Mouse (Mus musculus): Measurements from ENCODE around the gene Cep295. TPM values are rescaled to one million over a fixed set of nuclear protein-coding genes. Genes with fewer than 3 reads are reported as not detected.

The Cep295 gene
- polyA plus RNA-seq, 1 experiment from 2014 or later = 14.3 TPM

GRCm38 (mm10) chr9:15278343-15278742, 79.2 kb downstream of the Cep295 start:
- H3K4me2 ChIP-seq = peak overlapping the region; percentile 82; the same call in 1 of the 2 replicates
- whole genome bisulfite sequencing = 92% methylated on average over 3 of the region's 3 CpGs
- H3K4me1 ChIP-seq (replicated peaks) = peaks cover 27% of the 10 kb centered on the region
- H3K9me3 ChIP-seq = no peaks in the 10 kb centered on the region
- no peak overlapping the region for H3K27ac ChIP-seq
- no peak overlapping the region for H3K4me3 ChIP-seq
- peak overlapping the region; percentile 97; the same call in 1 of the 2 replicates for H3K9ac ChIP-seq
- no peaks in the 10 kb centered on the region for H3K27me3 ChIP-seq
- peaks cover 36% of the 10 kb centered on the region for H3K36me3 ChIP-seq
- no peak for ATAC-seq (ENCODE audit: low FRiP score)

GRCm38 (mm10) chr9:15276855-15277254, 80.7 kb downstream of the Cep295 start:
- peaks cover 27% of the 10 kb centered on the region for H3K4me1 ChIP-seq (replicated peaks)
- H3K27ac ChIP-seq = no peak overlapping the region
- no peaks in the 10 kb centered on the region for H3K27me3 ChIP-seq
- no peak for ATAC-seq (ENCODE audit: low FRiP score)
- H3K4me3 ChIP-seq = no peak overlapping the region
- WGBS = 93% methylated on average over 4 of the region's 4 CpGs
- H3K36me3 ChIP-seq = peaks cover 51% of the 10 kb centered on the region
- H3K9me3 ChIP-seq = no peaks in the 10 kb centered on the region
- no peak overlapping the region for H3K4me2 ChIP-seq
- H3K9ac ChIP-seq = no peak overlapping the region

- no peak for ATAC-seq (ENCODE audit: low FRiP score)
- Histone ChIP-seq H3K9me3 (no peaks in the 10 kb centered on the region), H3K4me3 (no peak overlapping the region), H3K4me1 (replicated peaks) (peaks cover 15% of the 10 kb centered on the region), H3K36me3 (peaks cover 79% of the 10 kb centered on the region), H3K27ac (no peak overlapping the region), H3K27me3 (no peaks in the 10 kb centered on the region), H3K4me2 (no peak overlapping the region), H3K9ac (no peak overlapping the region)
- WGBS = 94% methylated on average over 2 of the region's 2 CpGs
These were observed 83.6 kb downstream of the Cep295 start for GRCm38 (mm10) chr9:15273981-15274380.

Small RNA genes lying within 50 kb of the gene (microRNA-seq; reads per million reads assigned to microRNA genes)
- not detected for gene Gm49349
- not detected for gene mmu-mir-7650

Other genes with a start within 250 kb of the Cep295 start
- not detected in 2 replicates for gene Hephl1, start 245.7 kb downstream of the Cep295 start, polyA plus RNA-seq (2015; fragmentation: Nextera tagmentation; extraction: Ambion mirVana)
- 15.8 and 17.0 TPM in 2 replicates for gene Vstm5, start 118.7 kb downstream of the Cep295 start, polyA plus RNA-seq (2015; fragmentation: Nextera tagmentation; extraction: Ambion mirVana)
- 34.1 and 34.9 TPM in 2 replicates for gene Med17, start 77.9 kb downstream of the Cep295 start, polyA plus RNA-seq (2015; fragmentation: Nextera tagmentation; extraction: Ambion mirVana)
- 49.4 and 56.8 TPM in 2 replicates for gene Taf1d, start 51.6 kb downstream of the Cep295 start, polyA plus RNA-seq (2015; fragmentation: Nextera tagmentation; extraction: Ambion mirVana)
- 15.4 and 16.8 TPM in 2 replicates for gene 4931406C07Rik, start 51.3 kb downstream of the Cep295 start, polyA plus RNA-seq (2015; fragmentation: Nextera tagmentation; extraction: Ambion mirVana)
- 0.50 and 1.0 TPM in 2 replicates for gene Smco4, start 135.6 kb upstream of the Cep295 start, polyA plus RNA-seq (2015; fragmentation: Nextera tagmentation; extraction: Ambion mirVana)